Mouse (Mus musculus) c-Kit-positive CD71-positive TER-119-positive erythroid progenitor cells, embryonic 14.5 days (primary cell): ENCODE results near the gene Nudt1.

Experiments
- DNase-seq: peaks from one replicate; pipeline ENCODE4 v3.0.0-alpha.2; 2013; ENCODE audit warnings: low spot score

The Nudt1 gene

GRCm38 (mm10) chr5:140384462-140384861, 63.0 kb downstream of the Nudt1 start:
- DNase-seq = no peak

GRCm38 (mm10) chr5:140387236-140387635, 65.8 kb downstream of the Nudt1 start:
- DNase-seq = no peak
